Mouse (Mus musculus): ENCODE results near the gene Slc47a1.
"Not testable (repeated sequence)": the region's sequence is repeated elsewhere in the genome, so short reads cannot be mapped to it uniquely, and the experiment has no call there.

Gene Slc47a1

DNA sequence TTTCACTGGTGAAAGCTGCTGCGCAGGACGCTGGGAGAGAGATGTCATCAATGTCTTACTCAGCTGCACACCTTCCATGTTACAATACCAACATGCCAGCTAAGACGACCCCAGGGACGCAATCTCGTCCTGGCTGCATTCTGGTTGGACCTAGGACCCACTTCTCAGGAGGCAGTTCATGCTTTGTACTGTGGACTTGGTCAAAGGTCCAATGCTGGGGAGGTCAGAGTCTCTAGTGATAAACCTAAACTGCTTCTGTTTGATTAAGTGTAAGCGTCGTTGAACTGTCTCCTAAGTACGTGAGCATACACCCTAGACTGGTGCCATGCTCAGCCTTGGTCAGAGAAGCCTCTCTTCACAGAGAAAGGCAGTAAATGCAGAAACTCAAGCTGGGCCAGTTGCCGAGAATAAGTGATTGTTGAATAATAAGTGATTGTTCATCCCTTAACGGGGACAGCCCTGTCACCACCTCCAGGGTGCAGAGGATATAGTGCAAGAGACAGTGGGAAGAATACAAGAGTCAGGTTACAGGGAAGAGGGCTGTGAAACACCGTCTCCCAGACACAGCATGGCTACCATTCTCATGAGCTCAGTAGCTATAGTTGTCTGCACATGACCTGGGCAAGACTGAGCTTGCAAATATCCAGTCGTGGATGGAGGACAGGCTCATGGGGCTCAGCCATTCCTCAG, 58.8 kb downstream of the Slc47a1 start:
- no peak for DNase-seq (ENCODE audit: low read depth, low spot score)

DNA sequence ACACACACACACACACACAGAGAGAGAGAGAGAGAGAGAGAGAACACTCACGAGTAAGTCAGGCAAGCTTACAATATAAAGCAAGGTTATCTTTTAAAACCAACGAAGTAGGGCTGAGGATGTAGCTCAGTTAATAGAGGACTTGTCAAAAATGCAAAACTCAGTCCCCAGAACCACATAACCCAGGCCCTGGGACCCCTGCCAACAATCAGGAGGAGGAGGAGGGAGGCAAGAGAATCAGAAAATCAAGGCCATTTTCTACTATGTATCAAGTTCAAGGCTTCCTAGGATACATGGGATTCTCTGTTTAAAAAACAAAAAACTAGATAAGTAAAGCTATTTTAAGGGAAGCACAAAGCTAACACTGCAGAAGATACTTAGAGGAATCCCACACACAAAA, 61.3 kb downstream of the Slc47a1 start:
- DNase-seq (ENCODE audit: low read depth, low spot score): no peak

DNA sequence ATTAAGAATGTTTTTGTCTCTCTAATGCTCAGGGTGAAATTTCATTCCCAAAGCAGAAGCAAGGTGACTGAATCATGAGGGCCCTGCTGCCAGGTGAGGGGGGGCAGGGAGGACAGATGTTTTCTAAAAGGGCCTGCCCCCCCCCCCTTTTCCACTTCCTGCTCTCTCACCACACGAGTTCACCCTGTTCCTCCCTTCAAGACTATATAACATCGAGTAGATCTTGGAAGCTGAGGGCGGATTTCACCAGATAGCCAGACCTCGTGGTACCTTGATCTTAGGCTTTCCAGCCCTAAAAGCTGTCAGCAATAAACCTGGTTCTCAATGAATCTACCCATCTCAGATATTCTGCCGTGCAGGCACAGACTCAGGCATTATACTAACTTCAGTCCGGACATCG, 67.8 kb downstream of the Slc47a1 start:
- DNase-seq (ENCODE audit: low read depth, low spot score): peak; percentile 44

DNA sequence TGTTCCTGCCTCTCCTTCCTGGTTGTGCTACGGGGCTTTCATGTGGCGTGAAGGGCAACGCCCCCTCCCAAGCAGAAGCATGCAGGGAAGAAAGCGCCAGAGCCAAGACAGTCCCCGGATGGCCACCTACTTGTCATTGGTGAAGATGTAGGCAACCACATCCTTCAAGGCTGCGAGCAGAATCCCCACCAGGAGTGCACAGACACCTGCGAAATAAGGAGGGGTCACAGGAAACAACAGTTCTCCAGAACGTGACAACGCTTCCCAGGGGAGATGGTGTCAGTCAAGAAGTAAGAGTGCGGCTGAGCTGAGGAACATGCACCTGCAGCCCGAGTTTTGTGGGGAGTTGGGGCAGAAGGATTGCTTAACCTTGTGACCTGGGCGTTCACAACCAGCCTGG, 68.3 kb downstream of the Slc47a1 start:
- peak; percentile 49 for DNase-seq (ENCODE audit: low read depth, low spot score)

DNA sequence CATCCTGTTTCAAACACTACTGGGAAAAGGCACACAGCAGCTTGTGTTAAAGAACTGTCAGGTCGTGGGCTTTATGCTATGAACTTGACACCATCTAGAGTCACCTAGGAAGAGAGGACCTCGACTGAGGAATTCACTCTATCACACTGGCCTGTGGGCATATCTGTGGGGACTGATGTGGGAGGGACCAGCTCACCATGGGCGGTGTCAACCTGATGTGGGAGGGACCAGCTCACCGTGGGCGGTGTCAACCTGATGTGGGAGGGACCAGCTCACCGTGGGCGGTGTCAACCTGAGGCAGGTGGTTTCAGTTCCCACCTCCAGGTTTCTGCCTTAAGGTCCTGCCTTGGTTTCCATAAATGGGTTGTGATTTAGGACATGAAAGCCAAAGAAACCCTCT, 70.3 kb downstream of the Slc47a1 start:
- DNase-seq (ENCODE audit: low read depth, low spot score): no peak

- peak; percentile 63 for DNase-seq (ENCODE audit: low read depth, low spot score)
Observed at GRCm38 (mm10) chr11:61305377-61305776, 72.8 kb downstream of the Slc47a1 start.

- not testable (repeated sequence) for DNase-seq (ENCODE audit: low read depth, low spot score)
Observed at GRCm38 (mm10) chr11:61304535-61304934, 73.6 kb downstream of the Slc47a1 start.

GRCm38 (mm10) chr11:61300716-61301392, 77.3 kb downstream of the Slc47a1 start:
- DNase-seq (ENCODE audit: low read depth, low spot score): no peak

GRCm38 (mm10) chr11:61300205-61300604, 77.9 kb downstream of the Slc47a1 start:
- DNase-seq (ENCODE audit: low read depth, low spot score): no peak

- DNase-seq (ENCODE audit: low read depth, low spot score): no peak
Observed at GRCm38 (mm10) chr11:61297901-61298300, 80.2 kb downstream of the Slc47a1 start.

DNA sequence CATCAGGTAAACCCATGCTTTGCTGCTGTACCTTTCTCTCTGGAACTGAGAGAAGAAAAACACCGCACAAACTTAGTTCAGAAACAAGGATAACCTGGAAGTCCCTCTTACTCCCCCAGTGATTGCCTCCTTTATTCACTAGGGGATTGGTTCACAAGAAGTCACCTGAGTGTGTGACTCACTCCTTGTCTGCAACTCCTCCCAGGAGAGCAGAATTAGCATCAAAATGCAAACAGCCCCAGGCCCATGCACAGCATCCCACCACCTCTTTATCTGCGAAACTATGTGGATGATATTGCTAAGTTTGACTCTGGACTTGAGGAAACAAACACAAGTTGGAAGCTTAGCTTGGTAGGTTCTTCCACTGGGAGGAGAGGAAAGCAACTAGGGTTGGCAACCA, 80.8 kb downstream of the Slc47a1 start:
- no peak for DNase-seq (ENCODE audit: low read depth, low spot score)

- DNase-seq (ENCODE audit: low read depth, low spot score): no peak
Observed at GRCm38 (mm10) chr11:61296556-61296955, 81.6 kb downstream of the Slc47a1 start.

- no peak for DNase-seq (ENCODE audit: low read depth, low spot score)
Observed at GRCm38 (mm10) chr11:61295556-61295955, 82.6 kb downstream of the Slc47a1 start.

DNA sequence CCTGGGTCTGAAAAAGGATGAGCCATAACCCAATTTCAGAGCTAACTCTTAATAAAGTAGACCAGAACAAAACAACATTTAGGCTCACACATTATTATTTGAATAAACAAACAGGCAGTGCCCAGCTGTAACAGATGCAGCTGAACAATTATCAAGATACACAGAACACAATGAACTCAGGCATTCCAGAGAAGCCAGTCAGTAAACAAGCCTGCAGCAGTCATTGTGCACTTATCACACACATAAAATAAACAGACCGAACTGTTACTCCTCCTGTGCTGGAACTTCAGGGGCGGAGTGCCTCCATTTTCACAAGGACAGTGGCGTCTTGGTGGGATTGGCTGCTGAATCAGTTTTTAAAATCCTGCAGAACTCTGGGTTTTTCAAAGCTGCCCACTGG, 83.7 kb downstream of the Slc47a1 start:
- no peak for DNase-seq (ENCODE audit: low read depth, low spot score)

All from CD4-positive helper T cell, adult 2 months (primary cell).